Mouse (Mus musculus) forebrain, postnatal 0 days (tissue): ENCODE results near the gene Ddx21. TPM values are rescaled to one million over a fixed set of nuclear protein-coding genes. Genes with fewer than 3 reads are reported as not detected.

ENCODE experiments used
- ATAC-seq: fragments of 200-750 bp; cut with Nextera tagmentation; 2 replicates; pipeline ENCODE4 v1.8.0; 2017; ENCODE audit warnings: mild to moderate bottlenecking, moderate library complexity
- DNase-seq: peaks from one replicate; pipeline ENCODE4 v3.0.0-alpha.2; 2015
- H3K27ac ChIP-seq: fragments of 300-500 bp; sonication (generic); 2 replicates; pipeline ENCODE4 v1.5.1; 2014; ENCODE audit warnings: low read depth, mild to moderate bottlenecking, antibody characterized with exemption, low read length, moderate library complexity, mixed read lengths
- H3K27me3 ChIP-seq: fragments of 300-500 bp; sonication (generic); 2 replicates; pipeline ENCODE4 v1.6.1; 2014; ENCODE audit warnings: mild to moderate bottlenecking, low read length, mixed read lengths; ENCODE audit not compliant: insufficient read depth
- H3K36me3 ChIP-seq: fragments of 300-500 bp; sonication (generic); 2 replicates; pipeline ENCODE4 v1.6.1; 2014; ENCODE audit warnings: mild to moderate bottlenecking, moderate library complexity; ENCODE audit not compliant: insufficient read depth
- H3K4me1 ChIP-seq: fragments of 300-500 bp; sonication (generic); 2 replicates; pipeline ENCODE4 v1.6.1; 2014; ENCODE audit warnings: antibody characterized with exemption; ENCODE audit not compliant: insufficient read depth
- H3K4me2 ChIP-seq: fragments of 300-500 bp; sonication (generic); 2 replicates; pipeline ENCODE4 v1.6.1; 2014; ENCODE audit warnings: low read depth, mild to moderate bottlenecking, moderate library complexity
- H3K4me3 ChIP-seq: fragments of 300-500 bp; sonication (generic); 2 replicates; pipeline ENCODE4 v1.5.1; 2014; ENCODE audit warnings: low read depth, low read length, mixed read lengths
- H3K9ac ChIP-seq: fragments of 300-500 bp; sonication (generic); 2 replicates; pipeline ENCODE4 v1.6.1; 2014; ENCODE audit warnings: mild to moderate bottlenecking
- H3K9me3 ChIP-seq: fragments of 300-500 bp; sonication (generic); 2 replicates; pipeline ENCODE4 v1.6.1; 2016; ENCODE audit warnings: low read length
- CTCF ChIP-seq: sonication (generic); IDR thresholded peaks from 2 replicates; pipeline ENCODE4 v1.5.1; 2016; ENCODE audit warnings: antibody characterized with exemption, control low read depth, low read depth
- WGBS: fragments of 180-500 bp; shearing (Covaris S2); extraction: QIAGEN DNeasy Blood & Tissue Kit; methylation state at CpG from one replicate; pipeline ENCODE4 v1.1.7; 2014; 5-methylcytosine and 5-hydroxymethylcytosine counted together
- polyA plus RNA-seq: library from polyadenylated mRNA; unstranded; fragments of >200 nt; fragmentation: Nextera tagmentation; extraction: Ambion mirVana; gene quantifications from 2 replicates; pipeline ENCODE4 v1.2.1, GENCODE M21; 2015
- total RNA-seq: library from RNA; depleted of rRNA; stranded (reverse); fragments of >200 nt; gene quantifications from 2 replicates; pipeline ENCODE4 v1.2.3, GENCODE M21; 2014; rRNA removed

Gene Ddx21
- total RNA-seq (24.2 and 30.7 TPM in 2 replicates), polyA plus RNA-seq (10.4 and 11.1 TPM in 2 replicates)

DNA sequence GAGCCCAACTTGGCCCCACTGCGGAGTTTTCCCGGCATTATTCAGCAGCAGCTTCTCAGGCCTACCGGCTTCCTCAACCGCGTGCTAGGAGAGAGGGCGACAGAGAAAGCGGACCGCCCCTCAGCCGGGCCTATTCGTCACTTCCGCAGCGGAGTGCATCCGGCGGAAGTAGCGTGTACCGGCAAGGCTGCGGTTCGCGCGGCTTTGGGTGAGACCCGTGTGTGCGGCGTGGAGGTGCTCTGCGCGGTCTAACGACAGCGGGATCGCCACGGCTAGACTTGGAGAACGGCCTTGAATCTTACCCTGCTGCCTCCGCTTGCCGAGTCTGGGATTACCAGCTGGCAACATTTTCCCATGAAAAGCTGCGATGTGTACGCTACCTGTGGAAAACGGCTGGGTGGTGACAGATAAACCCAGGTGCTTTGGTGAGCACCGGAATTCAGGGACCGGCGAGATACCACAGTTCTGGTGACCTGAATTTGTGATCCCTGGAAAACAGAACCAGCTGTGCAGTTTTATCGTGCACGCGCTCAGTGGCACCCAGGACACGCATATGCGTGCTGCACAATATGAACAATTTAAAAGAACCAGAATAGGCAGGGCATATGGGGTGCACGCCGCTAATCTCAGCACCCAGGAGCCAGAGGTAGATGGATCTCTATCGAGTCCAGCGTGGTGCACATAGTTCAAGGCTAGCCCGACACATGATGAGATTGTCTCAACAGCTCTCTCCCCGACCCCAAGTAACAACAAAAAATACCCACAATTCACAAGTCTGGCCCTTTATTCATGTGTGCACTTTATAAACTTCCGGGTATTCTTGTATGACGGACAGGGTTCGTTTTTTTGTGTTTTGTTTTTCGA is at the start of gene Ddx21:
TSS of gene Ddx21 (minus strand) at position 105 of the 864 bp plus-strand sequence.
- Histone ChIP-seq H3K4me1 (peaks cover 10% of the 10 kb centered on the region), H3K9ac (peak within 1 kb of the TSS; percentile 70), H3K27ac (peak within 1 kb of the TSS; percentile 79), H3K27me3 (no peaks in the 10 kb centered on the region), H3K36me3 (peaks cover 12% of the 10 kb centered on the region), H3K4me2 (peak within 1 kb of the TSS; percentile 77), H3K4me3 (peak within 1 kb of the TSS; percentile 88), H3K9me3 (no peaks in the 10 kb centered on the region)
- 6% methylated on average over 53 of the region's 53 CpGs for WGBS
- TF ChIP-seq CTCF, result no peak
- ATAC-seq (peak; percentile 100), DNase-seq (peak; percentile 95)

DNA sequence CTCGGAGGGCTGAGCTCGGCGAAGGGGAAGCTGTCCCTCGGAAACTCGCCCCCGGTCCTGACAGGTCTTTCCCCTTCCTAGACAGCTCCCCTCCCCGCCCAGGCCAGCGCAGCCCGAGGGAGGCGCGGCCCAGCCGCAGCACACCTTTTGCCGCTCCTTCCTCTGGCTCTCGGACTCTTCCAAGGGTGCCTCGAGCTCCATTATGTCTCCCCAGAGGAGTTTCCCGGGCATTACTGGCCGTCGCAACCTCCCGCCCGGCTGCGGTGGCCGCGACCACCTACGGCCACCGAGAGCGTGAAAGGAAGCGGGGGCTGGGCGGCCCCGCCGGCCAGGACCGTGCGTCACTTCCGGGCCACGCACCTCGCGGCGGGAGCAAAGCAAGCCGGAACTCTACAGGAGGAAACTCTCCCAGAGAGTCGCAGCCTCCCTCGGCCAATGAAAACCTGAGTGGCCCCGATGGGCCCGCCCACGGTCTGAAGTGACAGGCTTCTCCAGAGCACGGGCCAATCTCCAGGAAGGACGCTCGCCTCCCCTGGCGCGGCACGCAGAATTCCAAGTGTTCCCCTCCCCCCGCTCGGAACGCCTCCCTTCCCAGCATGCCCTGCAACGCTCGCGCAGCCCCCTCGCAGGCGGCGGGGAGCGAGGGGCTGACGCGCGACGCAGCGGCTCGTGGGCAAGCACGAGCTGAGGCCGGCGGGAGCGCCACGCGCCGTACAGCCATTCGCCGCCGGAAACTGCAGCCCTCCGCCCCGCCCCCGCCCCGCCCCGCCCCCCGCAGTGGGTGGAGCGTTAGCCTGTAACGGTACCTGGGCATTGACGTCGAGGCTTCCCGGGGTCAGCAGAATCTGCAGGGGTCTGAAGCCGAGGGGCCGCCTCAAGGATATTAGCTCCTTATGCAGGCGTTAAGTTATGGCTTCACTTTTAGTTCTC is 49.1 kb upstream of the Ddx21 start, which contains the start of gene Ddx50:
TSS of gene Ddx50 (minus strand) at position 338 of the 930 bp plus-strand sequence.
- Histone ChIP-seq H3K27ac (peak within 1 kb of the TSS; percentile 93), H3K27me3 (no peaks in the 10 kb centered on the region), H3K36me3 (peaks cover 7% of the 10 kb centered on the region), H3K9ac (peak within 1 kb of the TSS; percentile 96), H3K9me3 (no peaks in the 10 kb centered on the region), H3K4me1 (peaks cover 12% of the 10 kb centered on the region), H3K4me3 (peak within 1 kb of the TSS; percentile 90), H3K4me2 (peak within 1 kb of the TSS; percentile 64)
- ATAC-seq (peak; percentile 99), DNase-seq (peak; percentile 100)
- TF ChIP-seq CTCF, result no peak
- WGBS, result 2% methylated on average over 87 of the region's 89 CpGs

DNA sequence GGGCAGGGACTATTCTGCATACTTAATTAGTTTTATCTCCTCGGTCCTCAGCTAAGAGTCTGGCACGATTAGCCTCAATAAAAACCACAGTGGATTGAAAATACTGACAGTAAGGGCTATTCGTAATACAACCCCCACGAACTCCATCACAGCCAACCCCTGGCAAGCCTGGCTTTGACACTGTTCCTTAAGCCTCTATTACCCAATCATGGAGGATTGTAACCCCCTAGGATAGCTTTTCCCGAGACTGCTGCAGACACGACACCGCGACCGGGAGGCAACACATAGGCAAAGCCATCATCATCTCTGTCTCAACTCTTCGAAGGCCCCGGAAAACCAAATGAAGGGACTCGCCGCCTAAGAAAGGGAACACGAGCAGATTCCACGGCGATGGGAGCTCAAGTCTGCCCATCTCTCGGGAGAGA is 48.3 kb upstream of the Ddx21 start:
- Histone ChIP-seq H3K36me3 (peaks cover 13% of the 10 kb centered on the region), H3K9ac (peak overlapping the region; percentile 96), H3K4me2 (peak overlapping the region; percentile 64), H3K4me3 (peak overlapping the region; percentile 90), H3K4me1 (peaks cover 12% of the 10 kb centered on the region), H3K27ac (peak overlapping the region; percentile 93), H3K27me3 (no peaks in the 10 kb centered on the region), H3K9me3 (no peaks in the 10 kb centered on the region)
- 2% methylated on average over 17 of the region's 17 CpGs for WGBS
- ATAC-seq (no peak), DNase-seq (no peak)
- TF ChIP-seq CTCF, result no peak

DNA sequence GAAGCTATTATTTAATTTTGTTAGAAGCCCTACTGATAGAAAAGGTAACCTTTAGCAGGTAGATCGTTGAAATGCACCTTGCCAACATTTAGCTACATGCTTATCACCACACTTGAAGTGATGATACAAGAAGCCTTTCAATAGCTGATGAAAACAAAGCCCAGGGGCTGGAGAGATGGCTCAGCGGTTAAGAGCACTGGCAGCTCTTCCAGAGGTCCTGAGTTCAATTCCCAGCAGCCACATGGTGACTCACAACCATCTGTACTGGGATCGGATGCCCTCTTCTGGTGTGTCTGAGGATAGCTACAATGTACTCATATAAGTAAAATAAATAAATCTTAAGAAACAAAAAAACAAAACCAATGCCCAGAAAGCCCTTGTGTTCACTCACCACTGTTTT is 2.1 kb upstream of the Ddx21 start:
- Histone ChIP-seq H3K27ac (no peak overlapping the region), H3K4me2 (no peak overlapping the region), H3K4me3 (no peak overlapping the region), H3K36me3 (no peaks in the 10 kb centered on the region), H3K4me1 (peaks cover 10% of the 10 kb centered on the region), H3K9me3 (no peaks in the 10 kb centered on the region), H3K27me3 (no peaks in the 10 kb centered on the region), H3K9ac (no peak overlapping the region)
- DNase-seq (no peak), ATAC-seq (no peak)
- 90% methylated on average over 3 of the region's 3 CpGs for WGBS
- TF ChIP-seq CTCF, result no peak

DNA sequence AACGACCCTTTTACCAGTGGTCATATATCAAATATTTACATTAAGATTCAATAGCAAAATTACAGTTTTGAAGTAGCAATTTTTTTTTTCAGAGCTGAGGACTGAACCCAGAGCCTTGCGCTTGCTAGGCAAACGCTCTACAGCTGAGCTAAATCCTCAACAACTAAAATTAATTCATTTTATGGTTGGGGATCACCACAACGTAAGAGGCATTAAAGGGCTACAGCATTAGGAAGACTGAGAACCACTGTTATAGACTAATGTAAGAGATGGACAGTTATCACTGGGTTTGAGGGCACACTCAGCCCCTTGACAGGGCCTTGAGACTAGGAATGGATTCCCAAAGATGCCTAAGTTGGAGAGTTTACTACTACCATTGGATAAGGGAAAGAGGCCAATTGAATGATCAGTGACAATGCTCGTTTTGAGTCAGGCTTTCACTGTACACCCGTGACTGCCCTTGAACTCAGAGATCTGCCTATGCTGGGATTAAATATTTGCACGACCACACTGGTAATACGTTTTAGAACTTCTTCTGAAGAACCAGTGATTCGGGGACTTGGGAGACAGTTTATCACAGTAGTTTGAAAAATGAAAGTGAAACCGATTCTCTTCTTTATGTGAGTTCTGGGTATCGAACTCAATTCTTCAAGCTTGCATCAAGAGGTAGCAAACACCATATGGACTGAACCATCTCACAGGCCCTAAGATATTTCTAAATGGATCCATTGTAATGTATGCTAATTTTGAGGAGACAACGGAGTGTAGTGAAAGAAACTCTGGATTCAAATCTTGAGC is 1.4 kb upstream of the Ddx21 start:
- no peak for ATAC-seq
- no peak overlapping the region for H3K4me2 ChIP-seq
- H3K4me3 ChIP-seq, result no peak overlapping the region
- no peaks in the 10 kb centered on the region for H3K9me3 ChIP-seq
- no peak overlapping the region for H3K9ac ChIP-seq
- no peaks in the 10 kb centered on the region for H3K27me3 ChIP-seq
- 88% methylated on average over 12 of the region's 12 CpGs for WGBS
- TF ChIP-seq CTCF, result no peak
- H3K36me3 ChIP-seq, result peaks cover 2% of the 10 kb centered on the region
- H3K4me1 ChIP-seq, result peaks cover 10% of the 10 kb centered on the region
- DNase-seq, result no peak
- no peak overlapping the region for H3K27ac ChIP-seq

DNA sequence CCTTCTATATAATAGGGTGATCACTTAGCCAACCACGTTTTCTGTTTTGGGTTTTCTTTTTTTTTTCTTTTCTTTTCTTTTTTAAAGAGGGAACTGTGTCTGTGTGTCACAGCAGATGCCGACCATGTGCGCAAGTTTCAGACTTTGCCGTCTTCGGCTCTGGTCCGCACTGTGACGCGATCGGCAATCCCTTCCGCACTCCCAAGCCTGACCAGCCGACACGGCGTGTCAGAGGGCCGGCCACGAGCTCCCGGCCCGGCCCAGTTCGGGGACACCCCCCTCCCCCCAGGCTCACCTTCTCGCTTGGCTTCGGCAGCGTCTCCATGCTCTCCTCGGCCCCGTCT is 276 bp downstream of the Ddx21 start:
- under 1% methylated on average over 23 of the region's 23 CpGs for WGBS

More for the DNA sequence above, 276 bp downstream of the Ddx21 start:
- DNase-seq (no peak), ATAC-seq (peak; percentile 67)
- Histone ChIP-seq H3K4me3 (peak overlapping the region; percentile 88), H3K27me3 (no peaks in the 10 kb centered on the region), H3K9ac (peak overlapping the region; percentile 70), H3K36me3 (peaks cover 17% of the 10 kb centered on the region), H3K4me1 (peaks cover 10% of the 10 kb centered on the region), H3K27ac (peak overlapping the region; percentile 79), H3K9me3 (no peaks in the 10 kb centered on the region), H3K4me2 (peak overlapping the region; percentile 77)
- TF ChIP-seq CTCF, result no peak
